Mouse (Mus musculus): ENCODE data around the gene Adgrb3. TPM values are rescaled to one million over a fixed set of nuclear protein-coding genes. Genes with fewer than 3 reads are reported as not detected.

Adgrb3 gene
- total RNA-seq, 2 experiments from 2014 or later: 105 to 110 TPM

- intact Hi-C loops (cut with DNase I): no loop called here
- no peak for DNase-seq (ENCODE audit: low spot score in 2 of 2)
Observed at GRCm38 (mm10) chr1:25364186-25364585, 465.3 kb downstream of the Adgrb3 start.

- intact Hi-C loops (cut with DNase I): no loop called here
- peak; percentile 17 to 39 for DNase-seq (ENCODE audit: low spot score in 2 of 2)
Observed at GRCm38 (mm10) chr1:25358554-25358953, 471.0 kb downstream of the Adgrb3 start.

- intact Hi-C loops (cut with DNase I): no loop called here
- DNase-seq (ENCODE audit: low spot score in 2 of 2): no peak
Observed at GRCm38 (mm10) chr1:25355486-25355885, 474.0 kb downstream of the Adgrb3 start.

- no peak for DNase-seq (ENCODE audit: low spot score in 2 of 2)
- intact Hi-C loops (cut with DNase I): no loop called here
Observed at GRCm38 (mm10) chr1:25344876-25345275, 484.6 kb downstream of the Adgrb3 start.

- peak in 1 of 2 experiments; percentile 15 for DNase-seq (ENCODE audit: low spot score in 2 of 2)
- intact Hi-C loops (cut with DNase I): no loop called here
Observed at GRCm38 (mm10) chr1:25325406-25325805, 504.1 kb downstream of the Adgrb3 start.

- DNase-seq (ENCODE audit: low spot score in 2 of 2): peak in 1 of 2 experiments; percentile 37
- intact Hi-C loops (cut with DNase I): no loop called here
Observed at GRCm38 (mm10) chr1:25317142-25317541, 512.4 kb downstream of the Adgrb3 start.

GRCm38 (mm10) chr1:25312344-25312743 is 517.2 kb downstream of the Adgrb3 start:
- intact Hi-C loops (cut with DNase I): no loop called here

GRCm38 (mm10) chr1:25310066-25310465 is 519.4 kb downstream of the Adgrb3 start:
- intact Hi-C loops (cut with DNase I): no loop called here
- no peak for DNase-seq (ENCODE audit: low spot score in 2 of 2)

More at GRCm38 (mm10) chr1:25312344-25312743, 517.2 kb downstream of the Adgrb3 start:
- no peak for DNase-seq (ENCODE audit: low spot score in 2 of 2)

GRCm38 (mm10) chr1:25281471-25281870 is 548.0 kb downstream of the Adgrb3 start:
- peak in 1 of 2 experiments; percentile 23 for DNase-seq (ENCODE audit: low spot score in 2 of 2)
- intact Hi-C loops (cut with DNase I): no loop called here

- DNase-seq (ENCODE audit: low spot score in 2 of 2): no peak
- intact Hi-C loops (cut with DNase I): no loop called here
Observed at GRCm38 (mm10) chr1:25250562-25250961, 578.9 kb downstream of the Adgrb3 start.

- DNase-seq (ENCODE audit: low spot score in 2 of 2): no peak
- intact Hi-C loops (cut with DNase I): no loop called here
Observed at GRCm38 (mm10) chr1:25242436-25242835, 587.1 kb downstream of the Adgrb3 start.

- peak; percentile 31 to 59 for DNase-seq (ENCODE audit: low spot score in 2 of 2)
- intact Hi-C loops (cut with DNase I): loop anchor here (2.0 to 5.0 kb wide), 2 partner anchors 62 to 142 kb away; no protein-coding TSS in a partner anchor
Observed at GRCm38 (mm10) chr1:25229245-25229750, 600.2 kb downstream of the Adgrb3 start.

- intact Hi-C loops (cut with DNase I): loop anchor here (2.0 to 5.0 kb wide), 2 partner anchors 62 to 141 kb away; no protein-coding TSS in a partner anchor
- peak; percentile 78 to 84 for DNase-seq (ENCODE audit: low spot score in 2 of 2)
Observed at GRCm38 (mm10) chr1:25228381-25229244, 600.9 kb downstream of the Adgrb3 start.

- intact Hi-C loops (cut with DNase I): loop anchor here (2.0 to 5.0 kb wide), 2 partner anchors 61 to 141 kb away; no protein-coding TSS in a partner anchor
- DNase-seq (ENCODE audit: low spot score in 2 of 2): peak in 1 of 2 experiments; percentile 25
Observed at GRCm38 (mm10) chr1:25227880-25228279, 601.6 kb downstream of the Adgrb3 start.

GRCm38 (mm10) chr1:25204636-25205035 is 624.9 kb downstream of the Adgrb3 start:
- DNase-seq (ENCODE audit: low spot score in 2 of 2): no peak

GRCm38 (mm10) chr1:25199392-25199791 is 630.1 kb downstream of the Adgrb3 start:
- DNase-seq (ENCODE audit: low spot score in 2 of 2): no peak
- intact Hi-C loops (cut with DNase I): no loop called here

More at GRCm38 (mm10) chr1:25204636-25205035, 624.9 kb downstream of the Adgrb3 start:
- intact Hi-C loops (cut with DNase I): no loop called here

- intact Hi-C loops (cut with DNase I): no loop called here
- DNase-seq (ENCODE audit: low spot score in 2 of 2): no peak
Observed at GRCm38 (mm10) chr1:25191986-25192385, 637.5 kb downstream of the Adgrb3 start.

GRCm38 (mm10) chr1:25189261-25189660 is 640.2 kb downstream of the Adgrb3 start:
- no peak for DNase-seq (ENCODE audit: low spot score in 2 of 2)

GRCm38 (mm10) chr1:25185909-25186308 is 643.6 kb downstream of the Adgrb3 start:
- intact Hi-C loops (cut with DNase I): no loop called here
- no peak for DNase-seq (ENCODE audit: low spot score in 2 of 2)

More at GRCm38 (mm10) chr1:25189261-25189660, 640.2 kb downstream of the Adgrb3 start:
- intact Hi-C loops (cut with DNase I): no loop called here

- intact Hi-C loops (cut with DNase I): no loop called here
- DNase-seq (ENCODE audit: low spot score in 2 of 2): no peak
Observed at GRCm38 (mm10) chr1:25181881-25182280, 647.6 kb downstream of the Adgrb3 start.

GRCm38 (mm10) chr1:25180615-25181014 is 648.9 kb downstream of the Adgrb3 start:
- no peak for DNase-seq (ENCODE audit: low spot score in 2 of 2)
- intact Hi-C loops (cut with DNase I): loop anchor here (1.0 kb wide), 1 partner anchor 14 kb away; no protein-coding TSS in a partner anchor

Measured in left cerebral cortex, postnatal 25 days (tissue).